Mouse (Mus musculus): ENCODE results near the gene 1700013F07Rik. TPM values are rescaled to one million over a fixed set of nuclear protein-coding genes. Genes with fewer than 3 reads are reported as not detected.
"Not testable (repeated sequence)": the region's sequence is repeated elsewhere in the genome, so short reads cannot be mapped to it uniquely, and the experiment has no call there.

The 1700013F07Rik gene
- total RNA-seq, 2 experiments from 2014 or later: not detected

- intact Hi-C loops (cut with DNase I): loop anchor here (1.0 kb wide), 1 partner anchor 17 kb away; no protein-coding TSS in a partner anchor
- peak; percentile 80 to 84 for DNase-seq
Observed at GRCm38 (mm10) chr3:108537303-108537702, 3.4 kb downstream of the 1700013F07Rik start.

GRCm38 (mm10) chr3:108542299-108542698, 8.3 kb downstream of the 1700013F07Rik start:
- intact Hi-C loops (cut with DNase I): no loop called here
- DNase-seq: no peak

GRCm38 (mm10) chr3:108554111-108554561, 20.2 kb downstream of the 1700013F07Rik start:
- intact Hi-C loops (cut with DNase I): loop anchor here (1.0 to 10.0 kb wide), 4 partner anchors 17 to 349 kb away; partner anchors contain the start of genes Cyb561d1 and Sort1
- no peak for DNase-seq

GRCm38 (mm10) chr3:108554587-108555312, 20.8 kb downstream of the 1700013F07Rik start:
- intact Hi-C loops (cut with DNase I): loop anchor here (1.0 to 10.0 kb wide), 4 partner anchors 17 to 350 kb away; partner anchors contain the start of genes Cyb561d1 and Sort1
- DNase-seq: peak; percentile 89 to 94

GRCm38 (mm10) chr3:108557888-108558287, 23.9 kb downstream of the 1700013F07Rik start:
- DNase-seq: no peak
- intact Hi-C loops (cut with DNase I): loop anchor here (10.0 kb wide), 2 partner anchors 273 to 353 kb away; partner anchors contain the start of genes Cyb561d1 and Sort1

GRCm38 (mm10) chr3:108562133-108562730, 28.3 kb downstream of the 1700013F07Rik start, which contains the start of gene Tmem167b:
TSS of gene Tmem167b (minus strand) at chr3:108562466.
- intact Hi-C loops (cut with DNase I): no loop called here

GRCm38 (mm10) chr3:108562777-108563271, 28.9 kb downstream of the 1700013F07Rik start:
- peak; percentile 22 to 42 for DNase-seq
- intact Hi-C loops (cut with DNase I): loop anchor here (1.0 kb wide), 1 partner anchor 162 kb away; no protein-coding TSS in a partner anchor

More at GRCm38 (mm10) chr3:108562133-108562730, 28.3 kb downstream of the 1700013F07Rik start, which contains the start of gene Tmem167b:
- DNase-seq: peak; percentile 95 to 97

GRCm38 (mm10) chr3:108563309-108563708, 29.4 kb downstream of the 1700013F07Rik start:
- intact Hi-C loops (cut with DNase I): loop anchor here (1.0 kb wide), 1 partner anchor 162 kb away; no protein-coding TSS in a partner anchor
- peak; percentile 78 to 83 for DNase-seq

GRCm38 (mm10) chr3:108567990-108568877, 34.3 kb downstream of the 1700013F07Rik start:
- no peak for DNase-seq
- intact Hi-C loops (cut with DNase I): no loop called here

GRCm38 (mm10) chr3:108569636-108570035, 35.7 kb downstream of the 1700013F07Rik start:
- intact Hi-C loops (cut with DNase I): loop anchor here (5.0 kb wide), 1 partner anchor 83 kb away; the partner anchor contains the start of gene Clcc1

GRCm38 (mm10) chr3:108570813-108571212, 36.9 kb downstream of the 1700013F07Rik start:
- DNase-seq: no peak
- intact Hi-C loops (cut with DNase I): loop anchor here (5.0 kb wide), 1 partner anchor 81 kb away; the partner anchor contains the start of gene Clcc1

More at GRCm38 (mm10) chr3:108569636-108570035, 35.7 kb downstream of the 1700013F07Rik start:
- not testable (repeated sequence) for DNase-seq

GRCm38 (mm10) chr3:108571443-108572294, 37.7 kb downstream of the 1700013F07Rik start, which contains the start of gene Taf13:
TSS of gene Taf13 (plus strand) at chr3:108571698.
- peak; percentile 97 to 98 for DNase-seq
- intact Hi-C loops (cut with DNase I): loop anchor here (1.0 to 5.0 kb wide), 2 partner anchors 17 to 81 kb away; partner anchors contain the start of gene Clcc1

GRCm38 (mm10) chr3:108572309-108573010, 38.5 kb downstream of the 1700013F07Rik start:
- intact Hi-C loops (cut with DNase I): loop anchor here (1.0 to 5.0 kb wide), 2 partner anchors 18 to 80 kb away; partner anchors contain the start of gene Clcc1
- DNase-seq: no peak

- no peak for DNase-seq
- intact Hi-C loops (cut with DNase I): loop anchor here (5.0 kb wide), 1 partner anchor 78 kb away; the partner anchor contains the start of gene Clcc1
Observed at GRCm38 (mm10) chr3:108574018-108574417, 40.1 kb downstream of the 1700013F07Rik start.

- no peak for DNase-seq
- intact Hi-C loops (cut with DNase I): no loop called here
Observed at GRCm38 (mm10) chr3:108584580-108584979, 50.6 kb downstream of the 1700013F07Rik start.

GRCm38 (mm10) chr3:108588446-108588845, 54.5 kb downstream of the 1700013F07Rik start:
- intact Hi-C loops (cut with DNase I): no loop called here
- DNase-seq: no peak

- intact Hi-C loops (cut with DNase I): no loop called here
- peak; percentile 93 to 95 for DNase-seq
Observed at GRCm38 (mm10) chr3:108590786-108591529, 57.0 kb downstream of the 1700013F07Rik start, which contains the start of gene Wdr47. TSS of gene Wdr47 (plus strand) at chr3:108591279.

Data from heart, postnatal 36 days (tissue).